Mouse (Mus musculus) cerebellum, postnatal 36 days (tissue): ENCODE measurements at regions not wholly inside any gene's neighbourhood (a gene's known extent, or its start where the extent isn't known, plus 50 kb on each side); places are given as distances from the start of the nearest gene placed in this dataset.

Source experiments
- DNase-seq, 2 experiments: peaks; one replicate each; pipeline ENCODE4 v3.0.0; 2021 to 2022; ENCODE audit warnings: mixed read lengths in 2 of 2

DNA sequence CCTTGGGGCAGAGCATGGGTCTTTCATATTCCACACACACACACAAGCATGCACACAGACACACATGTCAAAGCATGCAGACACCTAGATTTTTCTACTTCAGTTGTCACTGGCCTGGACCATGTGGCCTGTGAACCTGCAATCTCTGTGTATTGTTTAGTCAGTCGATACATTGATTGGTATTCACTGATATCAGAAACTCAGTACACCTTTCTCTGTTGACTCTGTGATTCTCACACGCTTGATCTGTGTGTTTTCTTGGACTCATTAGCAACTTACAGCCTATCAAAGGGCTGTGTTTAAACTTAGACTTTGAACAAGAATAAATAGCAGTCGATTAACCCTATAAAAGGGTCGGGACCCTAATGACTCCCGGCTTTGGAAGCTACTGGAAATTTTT is 362.7 kb upstream of the Sall1 start:
- DNase-seq: no peak

DNA sequence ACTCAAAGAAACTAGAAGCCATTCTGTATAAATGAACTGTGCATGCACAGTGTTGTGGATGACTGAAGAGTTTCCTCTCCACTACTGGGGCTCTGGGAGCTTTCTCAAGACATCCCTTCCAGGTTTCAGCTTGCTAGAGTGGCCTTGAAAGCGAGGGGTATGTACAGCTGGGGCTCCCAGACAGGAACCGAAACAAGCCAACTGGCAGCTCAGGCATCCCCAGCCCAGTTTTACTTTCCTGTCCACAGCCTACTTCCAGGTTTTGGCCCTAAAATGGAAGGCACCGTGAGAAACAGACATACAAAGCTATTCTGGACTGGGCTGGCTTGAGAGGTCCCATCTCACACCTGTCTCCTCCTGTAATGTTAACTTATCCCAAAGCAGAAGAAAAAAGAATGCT is 360.3 kb upstream of the Sall1 start:
- no peak for DNase-seq

DNA sequence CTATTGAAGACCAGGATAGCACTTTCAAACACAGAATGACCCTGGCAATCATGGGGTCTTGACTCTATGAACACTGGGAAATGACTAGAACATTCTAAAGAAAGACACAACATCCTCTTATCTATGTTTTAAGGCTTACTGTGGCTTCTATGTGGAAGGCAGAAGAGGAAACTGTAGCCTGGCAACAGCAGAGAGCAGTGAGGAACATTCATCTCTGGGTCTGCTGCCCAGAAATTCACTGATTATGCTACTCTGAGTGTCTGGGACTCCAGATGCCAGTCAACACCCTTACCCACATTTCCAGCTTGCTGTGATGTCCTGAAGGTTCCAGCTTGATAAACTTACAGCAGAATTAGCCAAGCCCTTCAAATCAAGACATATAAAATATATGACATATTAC is 352.7 kb upstream of the Sall1 start:
- DNase-seq: no peak

DNA sequence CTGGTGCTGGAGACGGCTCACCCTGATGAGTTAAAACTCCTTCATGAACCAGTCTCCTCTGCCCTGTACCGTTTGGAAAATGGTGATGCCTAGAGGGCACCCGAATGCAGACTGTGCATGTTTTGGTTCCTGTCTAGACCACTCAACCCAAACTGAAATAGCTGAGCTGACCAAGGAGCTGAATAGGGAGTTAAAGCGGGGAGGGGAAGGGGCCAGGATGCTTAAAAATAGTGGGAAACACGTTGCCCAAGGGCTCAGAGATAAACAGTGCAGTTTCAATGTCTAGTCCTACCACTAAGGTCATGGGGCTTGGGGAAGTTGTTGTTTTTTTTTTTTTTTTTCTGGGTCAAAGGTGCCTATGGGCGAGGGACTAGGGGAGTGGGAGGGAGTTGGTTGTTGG is 348.8 kb upstream of the Sall1 start:
- DNase-seq: no peak

DNA sequence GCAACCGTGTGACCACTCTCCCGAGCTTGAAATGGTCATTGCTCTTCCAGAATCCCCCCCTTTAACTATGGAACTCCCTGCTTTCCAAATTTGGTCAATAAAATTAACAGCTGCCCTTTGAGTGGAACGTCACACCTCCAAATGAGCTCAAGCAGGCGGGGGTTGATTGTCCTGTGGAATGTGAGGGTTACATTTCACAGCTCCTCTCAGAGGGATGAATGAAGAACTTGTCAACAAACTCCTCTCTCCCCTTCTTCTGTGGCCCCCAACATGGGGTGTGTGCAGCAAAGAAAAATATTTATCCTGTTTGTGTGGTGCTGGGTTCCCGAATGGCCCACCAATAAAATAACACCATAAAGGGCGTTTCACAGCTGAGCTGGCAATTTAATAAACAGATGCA is 344.8 kb upstream of the Sall1 start:
- no peak for DNase-seq

DNA sequence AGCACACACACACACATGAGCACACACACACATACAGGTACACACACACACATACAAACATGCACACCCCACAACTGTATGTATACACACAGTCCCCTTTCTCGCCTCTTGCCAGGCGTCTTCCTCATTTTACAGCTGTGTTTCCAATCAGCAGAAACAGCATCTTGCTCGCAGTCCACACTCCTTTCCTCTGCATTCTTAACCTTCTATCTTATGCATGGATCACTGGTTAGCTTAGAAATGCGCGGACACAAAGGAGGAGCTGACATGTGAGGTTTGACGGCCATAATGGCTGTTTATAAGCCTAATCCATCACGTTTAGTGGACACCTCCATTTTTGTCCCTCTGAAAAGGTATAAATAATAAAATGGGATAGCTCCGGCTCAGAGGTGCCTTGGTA is 343.3 kb upstream of the Sall1 start:
- DNase-seq: no peak

DNA sequence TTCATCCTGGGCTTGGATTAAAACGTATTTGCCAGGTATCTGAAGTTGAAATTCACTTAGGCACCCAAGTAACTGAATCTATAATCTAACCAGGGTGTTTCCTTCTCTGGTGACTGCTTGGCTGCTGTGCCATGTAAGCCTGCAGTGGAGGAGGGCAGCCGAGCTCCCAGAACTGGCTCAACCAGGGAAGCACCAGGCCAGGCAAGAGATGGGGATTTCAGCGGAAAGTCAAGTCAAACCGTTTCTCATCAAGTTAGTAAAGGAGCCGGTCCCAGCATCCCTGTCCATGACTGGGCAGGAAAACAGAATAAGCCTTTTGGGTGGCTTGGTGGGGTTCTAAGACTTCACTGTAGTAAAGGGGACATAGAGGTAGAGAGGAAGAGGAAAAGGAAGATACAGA is 341.1 kb upstream of the Sall1 start:
- DNase-seq: no peak

DNA sequence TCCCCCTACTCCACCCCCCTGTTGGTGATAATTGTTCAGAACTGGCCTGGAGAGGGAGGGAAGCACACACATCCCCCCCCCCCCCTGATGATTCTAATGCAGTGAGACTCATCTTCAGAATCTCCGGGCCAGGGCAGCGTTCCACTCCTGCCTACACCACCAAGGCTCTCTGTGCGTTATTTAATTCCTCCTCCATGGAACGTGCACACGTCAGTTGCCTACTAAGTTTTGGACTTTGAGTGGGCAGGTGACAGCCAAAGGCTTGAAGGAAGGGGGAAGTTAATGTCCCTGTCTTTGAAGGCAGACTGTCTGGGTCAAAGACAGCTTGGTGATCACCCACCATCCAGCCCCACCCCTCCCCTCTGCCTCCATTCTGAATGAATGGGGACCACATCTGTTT is 339.8 kb upstream of the Sall1 start:
- no peak for DNase-seq

DNA sequence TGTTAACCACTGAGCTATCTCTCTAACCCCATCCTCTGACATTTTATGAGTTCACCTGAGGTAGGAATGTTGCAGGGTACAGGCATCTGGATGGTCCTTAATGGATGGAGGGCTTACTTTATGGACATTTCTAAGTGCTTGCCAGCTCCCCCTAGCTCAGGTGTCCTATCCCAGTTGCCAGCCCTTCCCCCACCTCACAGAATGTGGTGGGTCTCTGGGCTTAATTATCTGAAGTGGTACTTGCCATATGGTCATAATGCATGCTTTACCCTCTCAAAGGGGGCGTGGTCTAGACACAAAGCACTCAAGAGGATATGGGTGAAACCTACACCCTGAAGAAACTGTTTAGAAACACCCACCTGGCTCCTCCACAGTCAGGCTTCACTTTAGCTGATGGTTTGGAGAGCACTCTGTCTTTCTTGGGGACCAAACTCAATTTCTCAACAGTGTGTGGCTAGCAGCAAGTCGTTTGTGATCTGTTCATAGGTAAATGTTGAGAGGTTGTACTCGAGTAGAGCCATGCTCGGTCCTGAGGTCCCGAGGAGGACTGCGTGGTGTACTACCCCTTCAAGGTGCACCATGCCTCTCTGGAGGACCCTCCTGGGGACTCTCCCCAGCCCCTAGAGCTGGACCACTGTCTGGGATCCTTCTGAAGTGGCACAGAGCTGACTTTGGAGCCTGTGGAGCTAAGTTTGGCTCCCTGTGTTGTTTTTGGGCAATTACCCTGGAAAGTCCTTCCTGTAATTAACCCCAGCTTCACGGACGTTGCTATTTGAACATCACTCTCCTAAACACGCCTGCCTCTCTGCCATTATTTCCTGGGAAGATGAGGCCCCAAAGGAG is 338.8 kb upstream of the Sall1 start:
- no peak for DNase-seq

DNA sequence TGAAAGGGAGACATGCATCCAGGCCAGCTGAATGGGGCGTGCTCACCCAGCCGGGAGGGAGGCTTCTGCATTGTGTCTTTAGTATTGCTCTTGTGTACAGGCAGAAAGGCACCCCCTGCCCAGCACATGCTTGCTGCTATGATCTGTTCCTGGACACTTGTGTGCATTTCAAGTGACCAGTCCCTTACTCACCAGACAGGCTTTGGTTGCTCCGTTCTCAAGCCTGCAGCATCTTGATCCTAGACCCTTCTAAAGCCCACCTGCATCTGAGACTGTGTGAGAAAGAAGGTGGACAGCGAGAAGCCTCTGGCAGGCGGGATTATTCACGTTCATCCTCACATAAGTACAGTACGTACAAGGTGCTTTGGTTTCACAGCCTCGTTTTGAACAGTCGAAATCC is 336.5 kb upstream of the Sall1 start:
- no peak for DNase-seq

DNA sequence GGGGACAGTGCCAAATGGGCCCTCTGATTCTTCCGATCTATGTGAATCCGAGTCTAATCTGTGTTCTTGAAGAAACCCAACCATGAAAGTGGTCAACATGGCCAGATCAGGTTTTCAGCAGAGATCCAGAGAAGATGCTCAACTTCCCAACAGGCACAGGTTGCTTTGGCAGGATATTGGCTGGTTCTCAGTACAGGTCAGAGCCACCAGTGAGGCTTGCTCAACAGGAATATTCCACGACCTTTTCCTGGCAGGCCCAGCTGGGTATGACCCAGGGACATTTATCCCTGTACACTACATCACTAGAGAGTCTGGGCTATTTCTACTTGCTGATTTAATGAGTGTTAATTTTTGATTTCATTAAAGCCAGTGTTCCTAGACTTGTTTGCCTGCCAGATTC is 328.8 kb upstream of the Sall1 start:
- DNase-seq: no peak

DNA sequence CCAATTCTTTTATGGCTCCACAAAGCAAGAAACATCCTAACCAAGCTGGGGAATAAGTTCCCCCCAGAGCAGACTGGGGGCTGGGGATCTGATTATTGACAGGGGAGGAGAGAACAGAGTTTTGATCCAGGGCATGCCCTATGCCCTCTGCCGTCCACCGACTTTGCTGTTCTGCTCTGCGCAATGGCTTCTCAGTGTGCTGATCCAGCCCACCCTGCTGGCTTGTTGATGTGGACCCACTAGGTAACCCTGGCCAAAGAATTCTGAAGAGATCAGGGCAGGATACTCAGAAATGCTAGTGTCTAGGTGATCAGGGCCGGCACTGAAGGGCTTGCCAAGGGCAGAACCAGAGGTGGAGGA is 327.8 kb upstream of the Sall1 start:
- DNase-seq: no peak

DNA sequence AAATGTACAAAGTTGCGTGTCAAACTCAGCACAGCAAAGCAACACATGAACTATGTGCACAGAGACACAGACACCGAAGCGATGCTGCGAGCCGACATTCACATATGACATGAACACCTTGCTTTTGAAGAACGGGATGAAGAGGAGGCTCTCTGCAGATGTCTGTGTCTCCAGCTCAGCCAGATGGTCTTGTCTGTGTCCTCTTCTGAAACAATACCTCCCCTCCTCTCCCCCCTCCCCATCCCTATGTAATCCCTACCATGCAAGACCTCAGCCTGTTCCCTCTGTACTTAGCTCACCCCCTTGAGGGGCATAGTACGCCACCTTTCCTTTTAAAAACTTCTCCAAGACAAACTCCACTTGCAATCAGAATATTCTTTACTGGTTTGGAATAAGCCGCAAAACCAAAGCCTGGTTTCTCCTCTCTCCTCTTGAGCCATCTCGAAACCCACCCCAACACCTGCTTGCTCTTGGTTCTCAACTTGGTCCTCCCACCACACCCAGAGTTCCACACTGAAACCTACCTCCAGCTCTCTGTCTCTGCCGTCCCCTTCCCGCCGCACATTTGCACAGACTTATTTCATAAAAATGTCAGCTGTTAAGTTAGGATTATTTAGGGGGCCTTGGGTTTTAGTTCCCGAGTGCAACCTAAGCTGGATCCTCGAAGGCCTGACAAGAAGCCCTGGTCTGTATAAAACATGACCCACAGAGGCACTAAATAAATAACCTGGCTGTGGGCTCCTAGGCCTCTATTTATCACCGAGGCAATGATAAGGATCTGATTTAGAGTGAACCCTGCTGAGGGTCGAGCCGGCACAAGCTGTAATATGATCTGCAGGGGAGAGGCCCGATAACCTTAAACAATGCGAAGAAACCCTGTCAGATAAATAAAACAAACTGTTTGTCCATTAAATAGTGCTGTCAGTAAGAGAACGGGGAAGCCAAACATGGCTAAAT is 327.1 kb upstream of the Sall1 start:
- DNase-seq: no peak

DNA sequence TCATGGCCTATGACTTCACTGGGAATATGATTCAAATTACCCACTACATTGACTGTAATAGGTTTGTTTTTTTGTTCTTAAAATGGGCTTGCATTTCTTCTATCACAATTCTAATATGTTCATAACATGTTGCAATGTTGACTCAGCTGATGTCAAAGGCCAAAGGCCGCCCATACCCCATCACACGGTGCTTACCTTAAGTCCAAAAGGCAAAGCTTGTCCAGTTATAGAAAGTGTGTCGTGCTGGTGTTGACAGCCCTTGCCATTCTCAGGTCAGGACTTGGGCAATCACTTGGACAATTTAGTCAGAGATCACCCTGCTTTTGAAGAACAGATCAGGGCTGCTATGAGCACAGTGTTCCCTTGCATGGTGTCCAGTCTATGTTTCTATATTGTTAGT is 321.5 kb upstream of the Sall1 start:
- DNase-seq: no peak

DNA sequence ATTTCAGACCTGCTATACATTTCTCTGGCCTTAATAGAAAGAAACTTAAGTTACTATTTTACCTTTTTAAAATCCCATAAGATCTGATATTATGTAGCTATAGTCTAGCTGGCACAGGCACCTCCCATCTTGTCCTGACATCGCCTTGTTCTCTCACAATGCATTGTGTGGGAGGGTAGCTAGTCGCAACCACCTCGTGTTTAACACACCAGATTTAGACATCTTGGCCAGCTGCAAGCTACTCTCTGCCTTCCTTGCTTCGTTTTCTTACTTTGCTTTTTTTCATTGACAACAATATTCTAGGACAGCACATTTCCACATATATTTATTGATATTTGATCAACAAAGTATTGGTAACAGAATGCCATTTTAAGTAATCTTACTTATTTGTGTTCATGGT is 314.4 kb upstream of the Sall1 start:
- no peak for DNase-seq

DNA sequence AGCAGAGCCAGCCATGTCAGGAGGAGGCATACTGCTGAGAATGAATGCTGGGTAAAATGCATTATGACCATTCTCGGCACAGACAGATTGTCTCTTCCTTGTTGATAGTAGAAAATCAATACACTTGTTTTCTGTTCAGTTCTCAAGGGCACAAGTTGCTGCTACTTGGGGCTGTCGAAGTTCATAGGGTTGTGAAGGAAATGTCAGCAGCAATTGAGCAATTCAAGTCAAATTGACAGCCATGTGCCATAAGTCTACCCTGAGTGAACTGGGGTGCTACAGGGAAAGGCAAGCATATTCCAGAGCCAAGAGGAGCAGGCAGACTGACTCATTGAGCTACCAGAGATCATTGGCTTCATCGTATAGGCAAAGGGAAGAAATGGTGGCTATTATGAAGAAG is 301.6 kb upstream of the Sall1 start:
- DNase-seq: no peak

DNA sequence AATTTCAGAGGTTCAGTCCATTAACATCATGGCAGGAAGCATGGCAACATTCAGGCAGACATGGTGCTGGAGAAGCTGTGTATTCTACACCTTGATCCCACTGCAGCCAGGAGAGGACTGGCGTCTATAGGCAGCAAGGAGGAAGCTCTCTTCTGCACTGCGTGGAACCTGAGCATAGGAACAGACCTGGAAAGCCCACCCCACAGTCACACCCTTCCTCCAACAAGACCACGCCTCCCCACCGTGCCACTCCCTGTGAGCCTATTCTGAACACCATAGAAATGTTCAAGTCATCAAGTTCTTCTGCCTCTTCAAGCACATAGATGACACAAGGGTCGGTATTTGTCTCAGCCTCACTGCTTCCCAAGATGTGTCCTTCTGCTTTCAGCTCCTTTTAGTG is 297.7 kb upstream of the Sall1 start:
- no peak for DNase-seq

DNA sequence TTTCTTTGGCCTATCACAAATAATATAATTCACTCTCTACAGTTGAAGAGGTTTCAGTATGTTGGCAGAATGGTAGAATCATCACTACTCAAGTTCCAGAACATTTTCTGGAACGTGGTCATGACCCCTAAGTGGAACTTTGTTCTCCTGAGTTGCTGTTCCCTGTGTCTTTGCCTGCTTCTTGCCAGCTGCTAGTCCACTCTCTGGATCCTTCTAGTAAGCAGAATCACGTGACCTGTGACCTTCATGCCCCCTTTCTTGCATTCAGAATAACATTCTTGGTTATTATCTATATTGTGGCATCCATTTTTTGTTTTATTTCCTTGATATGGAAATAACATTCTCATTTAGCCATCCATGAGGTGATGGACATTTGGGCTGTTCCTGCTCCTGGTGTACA is 291.5 kb upstream of the Sall1 start:
- DNase-seq: no peak

DNA sequence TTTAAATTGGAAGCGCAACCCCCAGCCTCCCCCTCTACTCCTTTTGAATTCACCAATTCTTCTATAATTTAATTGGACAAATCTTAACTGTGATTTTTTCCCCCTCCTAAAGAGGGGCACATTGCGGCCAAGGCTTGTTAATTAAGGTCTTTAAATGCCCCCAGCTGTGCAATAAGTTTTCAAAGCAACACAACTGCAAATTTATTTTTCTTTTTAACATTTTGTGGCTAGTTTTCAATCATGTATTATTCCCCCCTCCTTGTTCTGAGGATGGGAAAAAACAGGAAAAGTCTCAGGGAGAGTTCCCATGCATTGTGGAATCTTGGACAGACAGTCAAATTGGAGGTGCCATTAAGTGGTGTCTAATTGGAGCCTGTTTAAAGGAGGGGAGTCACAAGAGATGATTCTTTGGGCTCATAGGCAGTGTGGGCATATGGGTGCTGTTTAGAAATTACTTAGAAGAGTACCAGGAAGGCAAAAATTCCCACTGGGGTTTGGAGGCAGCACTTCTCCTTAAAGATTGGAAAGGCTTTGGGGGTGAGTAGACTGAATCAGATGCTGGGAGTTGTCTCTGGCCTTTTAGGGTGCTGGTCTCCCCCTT is 281.9 kb upstream of the Sall1 start:
- DNase-seq: no peak

DNA sequence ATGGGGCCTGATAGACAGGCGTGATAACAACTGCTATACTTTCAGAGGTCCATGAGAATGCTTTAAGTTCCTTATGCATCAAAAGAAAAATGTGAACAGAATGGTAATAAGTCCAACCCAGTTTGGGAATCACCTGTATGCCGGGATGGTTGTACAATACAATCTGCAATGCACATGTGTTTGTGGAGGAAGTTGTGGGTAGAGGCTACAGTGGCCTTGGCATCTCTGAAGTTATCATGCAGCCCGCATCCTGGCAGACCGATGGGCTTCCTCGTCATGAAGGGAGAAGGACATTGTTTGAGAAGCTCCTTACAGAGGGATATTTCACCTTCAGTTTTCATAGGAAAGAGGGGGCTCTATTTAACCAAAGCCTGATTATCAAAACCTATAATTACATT is 281.3 kb upstream of the Sall1 start:
- DNase-seq: no peak

DNA sequence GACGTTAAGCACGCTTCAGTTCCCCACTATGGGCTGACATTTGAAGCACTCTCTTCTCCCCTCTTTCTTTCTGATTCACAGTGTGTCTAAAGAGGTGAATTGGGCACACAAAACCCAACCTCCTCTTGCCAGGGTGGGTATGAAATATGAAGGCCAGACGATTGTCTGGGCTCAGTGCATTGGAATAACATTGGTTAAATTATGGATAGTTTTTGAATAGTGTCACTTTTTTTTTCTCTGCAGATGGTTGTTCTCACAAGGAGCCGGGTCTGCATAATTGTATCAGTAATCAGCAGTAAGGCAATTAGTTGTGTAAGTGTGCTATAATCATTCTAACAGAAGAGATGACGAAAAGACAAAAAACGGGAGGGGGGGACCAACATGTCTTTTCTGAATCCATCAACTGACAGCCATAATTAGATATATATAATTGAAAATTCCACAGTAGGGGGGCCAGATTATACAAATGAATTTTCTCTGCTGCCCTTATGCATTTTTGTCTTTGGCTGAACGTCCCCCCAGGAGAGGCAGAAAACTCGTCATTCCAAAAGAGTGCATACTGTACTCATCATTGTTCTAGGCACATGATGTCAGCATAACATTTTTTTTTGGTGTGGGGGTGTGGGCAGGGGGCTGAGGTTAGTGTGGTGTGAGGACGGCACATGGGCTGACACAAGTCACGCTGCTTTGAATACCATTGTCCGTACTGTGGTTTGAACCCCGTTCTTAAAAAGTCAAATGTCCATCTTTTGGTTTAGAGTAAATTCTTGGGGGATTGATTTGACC is 280.7 kb upstream of the Sall1 start:
- DNase-seq: no peak

DNA sequence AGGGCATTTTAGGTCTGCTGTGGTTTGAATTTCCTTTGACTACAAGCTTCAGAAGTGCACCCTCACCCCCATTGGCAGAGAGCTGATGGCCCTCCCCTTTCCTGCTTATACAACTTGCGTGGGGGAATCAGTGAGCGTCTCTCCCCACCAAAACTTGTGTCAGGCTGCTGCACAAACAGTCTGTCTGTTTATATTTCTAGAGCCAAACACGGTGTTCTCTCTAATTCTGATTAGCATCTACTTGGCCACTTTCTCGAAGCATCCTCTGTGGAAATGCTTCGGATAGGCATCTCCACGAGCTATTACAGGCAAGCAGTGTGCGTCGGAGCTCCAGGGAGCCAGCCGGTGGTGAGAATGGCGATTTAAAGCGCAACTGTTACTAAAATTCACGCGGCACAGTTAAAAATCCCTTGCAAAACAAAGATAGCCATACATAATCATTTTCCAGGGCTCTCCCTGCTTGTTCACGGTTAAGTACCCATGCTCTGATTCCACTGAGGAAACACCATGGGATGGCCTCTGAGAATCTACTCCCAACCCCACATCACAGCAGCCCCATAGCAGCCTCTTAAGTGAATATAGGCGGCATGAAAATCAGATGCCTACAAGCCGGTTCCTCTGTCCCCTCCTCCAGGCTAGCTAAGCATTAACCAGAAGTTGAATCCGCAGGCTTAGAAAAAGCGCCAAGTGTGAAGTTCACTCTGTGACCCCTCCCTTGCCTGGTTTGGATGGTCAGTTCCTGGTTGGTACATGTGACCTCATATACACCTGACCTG is 273.7 kb upstream of the Sall1 start:
- DNase-seq: no peak
